Mouse (Mus musculus) embryonic facial prominence, embryonic 10.5 days (tissue): Measurements from ENCODE around the gene Hist1h2ag. TPM values are rescaled to one million over a fixed set of nuclear protein-coding genes. Genes with fewer than 3 reads are reported as not detected.
"Not testable (repeated sequence)": the region's sequence is repeated elsewhere in the genome, so short reads cannot be mapped to it uniquely, and the experiment has no call there.

ENCODE experiments used
- DNase-seq: peaks from one replicate; pipeline ENCODE4 v3.0.0-alpha.2; 2017; ENCODE audit warnings: low spot score
- H3K27ac ChIP-seq: fragments of 300-500 bp; sonication (generic); replicated peaks from 2 replicates; pipeline ENCODE4 v1.5.1; 2016; ENCODE audit warnings: mild to moderate bottlenecking
- H3K27me3 ChIP-seq: fragments of 300-500 bp; sonication (generic); replicated peaks from 2 replicates; pipeline ENCODE4 v1.6.1; 2016; ENCODE audit warnings: low read depth, mild to moderate bottlenecking; ENCODE audit not compliant: poor library complexity, severe bottlenecking
- H3K36me3 ChIP-seq: fragments of 300-500 bp; sonication (generic); replicated peaks from 2 replicates; pipeline ENCODE4 v1.6.1; 2016; ENCODE audit warnings: mild to moderate bottlenecking, moderate library complexity
- H3K4me1 ChIP-seq: fragments of 300-500 bp; sonication (generic); 2 replicates; pipeline ENCODE4 v1.6.1; 2016
- H3K4me3 ChIP-seq: fragments of 300-500 bp; sonication (generic); 2 replicates; pipeline ENCODE4 v1.5.1; 2016; ENCODE audit warnings: mild to moderate bottlenecking, moderate library complexity
- H3K9me3 ChIP-seq: fragments of 300-500 bp; sonication (generic); 2 replicates; pipeline ENCODE4 v1.6.1; 2016; ENCODE audit warnings: mild to moderate bottlenecking
- whole genome bisulfite sequencing: fragments of 180-500 bp; shearing (Covaris S2); methylation state at CpG from one replicate; pipeline ENCODE4 v1.1.7; 2016; 5-methylcytosine and 5-hydroxymethylcytosine counted together
- polyA plus RNA-seq: library from polyadenylated mRNA; unstranded; fragments of >200 nt; fragmentation: Nextera tagmentation; extraction: Ambion mirVana; gene quantifications from 2 replicates; pipeline ENCODE4 v1.2.1, GENCODE M21; 2016

The Hist1h2ag gene
- polyA plus RNA-seq, 1 experiment from 2014 or later = 75.8 TPM

DNA sequence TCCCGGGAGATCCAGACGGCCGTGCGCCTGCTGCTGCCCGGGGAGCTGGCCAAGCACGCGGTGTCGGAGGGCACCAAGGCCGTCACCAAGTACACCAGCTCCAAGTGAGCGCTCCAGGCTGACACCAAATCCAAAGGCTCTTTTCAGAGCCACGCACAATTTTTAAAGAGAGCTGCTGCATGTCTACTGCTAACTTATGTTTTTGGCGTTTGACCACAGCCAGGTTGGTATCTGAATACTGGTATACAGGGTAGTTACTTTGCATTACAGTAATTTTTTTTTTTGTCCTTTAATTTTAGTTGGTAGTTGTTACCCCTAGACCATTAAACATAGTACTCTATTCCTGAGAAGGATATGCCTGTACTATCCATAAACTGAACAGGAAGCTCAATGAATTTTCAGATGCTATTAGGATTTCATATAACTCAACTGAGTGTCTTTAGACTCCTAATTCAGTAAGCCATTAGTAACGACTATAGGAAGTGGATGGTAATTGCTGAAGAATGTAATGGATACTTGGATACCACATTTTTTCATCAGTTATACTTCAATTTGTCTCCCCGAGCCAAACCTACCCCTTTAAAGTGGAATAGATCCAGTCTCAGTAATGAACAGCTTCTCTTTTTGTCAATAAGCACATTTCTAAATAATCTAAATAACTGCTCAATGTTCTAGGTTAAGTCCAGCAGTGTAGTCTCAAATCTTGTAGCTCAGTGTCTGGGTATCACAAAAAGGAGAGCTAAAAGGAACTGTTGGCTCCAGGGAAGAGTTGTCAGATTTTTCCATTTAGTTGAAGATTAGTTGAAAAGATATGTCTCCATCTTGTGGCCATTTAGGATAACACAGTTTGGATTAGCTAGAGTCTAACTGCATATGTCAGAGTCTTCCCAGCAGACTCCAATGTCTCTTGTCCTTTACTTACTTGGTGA lies 1.0 kb upstream of the Hist1h2ag start:
- H3K9me3 ChIP-seq = no peaks in the 10 kb centered on the region
- WGBS = under 1% methylated on average over 14 of the region's 14 CpGs
- peaks cover 15% of the 10 kb centered on the region for H3K4me1 ChIP-seq
- DNase-seq = peak; percentile 46
- no peaks in the 10 kb centered on the region for H3K36me3 ChIP-seq
- peak overlapping the region; percentile 80 for H3K27ac ChIP-seq
- no peaks in the 10 kb centered on the region for H3K27me3 ChIP-seq
- H3K4me3 ChIP-seq = peak overlapping the region; percentile 57

DNA sequence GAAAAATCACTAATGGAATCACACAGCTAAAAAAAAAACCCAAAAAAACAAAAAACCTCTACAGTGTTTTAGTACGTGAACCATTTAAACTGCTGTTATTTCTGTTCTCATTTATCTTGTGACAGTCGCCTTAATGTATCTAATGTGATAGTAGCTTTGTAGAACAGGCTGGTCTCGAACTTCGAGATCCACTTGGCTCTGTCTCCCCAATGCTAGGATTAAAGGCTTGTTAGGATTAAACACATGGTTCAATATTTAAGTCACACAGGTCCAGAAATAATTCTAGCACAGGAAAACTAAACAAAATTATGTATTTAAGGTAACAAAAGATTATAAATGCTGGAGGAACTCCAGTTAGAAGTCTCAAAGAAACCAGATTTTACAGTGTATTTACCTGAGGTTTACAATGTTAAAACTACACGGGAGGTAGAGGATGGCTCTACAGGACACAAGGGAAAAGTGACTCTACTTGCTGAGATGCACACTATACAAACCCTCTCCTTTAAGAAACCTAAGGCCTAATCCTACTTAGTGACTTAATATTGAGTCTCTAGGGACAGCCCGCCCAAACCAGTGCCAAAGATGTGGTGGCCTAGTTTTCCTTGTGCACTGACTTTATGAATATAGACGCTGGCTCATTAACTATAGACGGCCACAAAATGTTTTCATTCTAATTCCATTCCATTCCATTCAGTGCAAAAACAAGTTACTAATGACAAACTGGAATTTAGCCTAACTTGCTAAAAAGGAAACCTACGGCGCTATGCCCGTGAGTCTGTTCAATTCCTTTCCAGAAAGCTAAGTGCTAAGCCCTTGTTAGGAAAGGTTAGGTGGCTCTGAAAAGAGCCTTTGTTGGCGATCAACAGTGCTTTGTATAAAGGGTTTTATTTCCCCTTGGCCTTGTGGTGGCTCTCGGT lies 835 bp downstream of the Hist1h2ag start:
- peak overlapping the region; percentile 63 for H3K4me3 ChIP-seq
- no peaks in the 10 kb centered on the region for H3K27me3 ChIP-seq
- no peaks in the 10 kb centered on the region for H3K36me3 ChIP-seq
- no peaks in the 10 kb centered on the region for H3K9me3 ChIP-seq
- H3K27ac ChIP-seq = peak overlapping the region; percentile 94
- peaks cover 15% of the 10 kb centered on the region for H3K4me1 ChIP-seq
- peak; percentile 43 for DNase-seq
- 3% methylated on average over 13 of the region's 13 CpGs for WGBS

- not testable (repeated sequence) for H3K9me3 ChIP-seq, H3K36me3 ChIP-seq, H3K27me3 ChIP-seq
- H3K27ac ChIP-seq = peak within 1 kb of the TSS; percentile 94
- peaks cover 22% of the 10 kb centered on the region for H3K4me1 ChIP-seq
- DNase-seq = peak; percentile 94
- under 1% methylated on average over 27 of the region's 27 CpGs for WGBS
- peak within 1 kb of the TSS; percentile 63 for H3K4me3 ChIP-seq
These were observed 1.6 kb downstream of the Hist1h2ag start, which contains the start of gene Hist1h4i for GRCm38 (mm10) chr13:22041142-22041536. Hist1h4i (minus strand) TSS chr13:22041362.

- peak overlapping the region; percentile 94 for H3K27ac ChIP-seq
- H3K27me3 ChIP-seq = no peaks in the 10 kb centered on the region
- WGBS = under 1% methylated on average over 24 of the region's 24 CpGs
- peak overlapping the region; percentile 63 for H3K4me3 ChIP-seq
- no peaks in the 10 kb centered on the region for H3K36me3 ChIP-seq
- peak; percentile 62 for DNase-seq
- H3K9me3 ChIP-seq = no peaks in the 10 kb centered on the region
- H3K4me1 ChIP-seq = peaks cover 22% of the 10 kb centered on the region
These were observed 2.1 kb downstream of the Hist1h2ag start for GRCm38 (mm10) chr13:22040464-22041141.

- Histone ChIP-seq H3K4me1 (peaks cover 22% of the 10 kb centered on the region), H3K27ac (peak overlapping the region; percentile 94), H3K9me3 (no peaks in the 10 kb centered on the region), H3K4me3 (peak overlapping the region; percentile 63), H3K36me3 (no peaks in the 10 kb centered on the region), H3K27me3 (no peaks in the 10 kb centered on the region)
- no peak for DNase-seq
- WGBS = 8% methylated on average over 2 of the region's 2 CpGs
These were observed 2.7 kb downstream of the Hist1h2ag start for GRCm38 (mm10) chr13:22039951-22040463.

DNA sequence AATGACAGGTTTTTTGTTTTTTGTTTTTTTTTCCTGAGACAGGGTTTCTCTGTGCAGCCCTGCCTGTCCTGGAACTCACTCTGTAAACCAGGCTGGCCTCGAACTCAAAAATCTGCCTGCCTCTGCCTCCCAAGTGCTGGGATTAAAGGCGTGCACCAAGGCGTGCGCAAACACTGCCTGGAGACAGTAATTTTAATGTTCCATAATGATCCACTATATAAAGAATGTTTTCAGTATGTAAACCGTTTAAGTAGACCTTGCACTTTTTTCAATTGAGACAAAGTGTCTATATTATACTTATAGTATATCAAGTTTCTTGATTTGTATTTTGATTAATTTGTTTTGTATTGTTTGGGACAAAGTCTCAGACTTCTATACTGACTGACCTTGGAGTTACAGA lies 3.4 kb downstream of the Hist1h2ag start:
- peak overlapping the region; percentile 63 for H3K4me3 ChIP-seq
- H3K4me1 ChIP-seq = peaks cover 20% of the 10 kb centered on the region
- no peak for DNase-seq
- no peaks in the 10 kb centered on the region for H3K36me3 ChIP-seq
- 70% methylated on average over 5 of the region's 5 CpGs for WGBS
- no peaks in the 10 kb centered on the region for H3K27me3 ChIP-seq
- H3K9me3 ChIP-seq = no peaks in the 10 kb centered on the region
- peak overlapping the region; percentile 94 for H3K27ac ChIP-seq

GRCm38 (mm10) chr13:22037415-22037814 lies 5.3 kb downstream of the Hist1h2ag start:
- H3K9me3 ChIP-seq = no peaks in the 10 kb centered on the region
- peak overlapping the region; percentile 91 for H3K27ac ChIP-seq
- no peaks in the 10 kb centered on the region for H3K36me3 ChIP-seq
- DNase-seq = no peak
- H3K27me3 ChIP-seq = no peaks in the 10 kb centered on the region
- H3K4me3 ChIP-seq = peak overlapping the region; percentile 61; the same call in 1 of the 2 replicates
- 69% methylated on average over 2 of the region's 2 CpGs for WGBS
- H3K4me1 ChIP-seq = peaks cover 31% of the 10 kb centered on the region

- Histone ChIP-seq H3K4me1 (peaks cover 28% of the 10 kb centered on the region), H3K36me3 (no peaks in the 10 kb centered on the region), H3K4me3 (peak overlapping the region; percentile 61), H3K9me3 (no peaks in the 10 kb centered on the region), H3K27me3 (no peaks in the 10 kb centered on the region), H3K27ac (peak overlapping the region; percentile 91)
- 71% methylated on average over 3 of the region's 3 CpGs for WGBS
- DNase-seq = no peak
These were observed 5.8 kb downstream of the Hist1h2ag start for GRCm38 (mm10) chr13:22036986-22037385.

DNA sequence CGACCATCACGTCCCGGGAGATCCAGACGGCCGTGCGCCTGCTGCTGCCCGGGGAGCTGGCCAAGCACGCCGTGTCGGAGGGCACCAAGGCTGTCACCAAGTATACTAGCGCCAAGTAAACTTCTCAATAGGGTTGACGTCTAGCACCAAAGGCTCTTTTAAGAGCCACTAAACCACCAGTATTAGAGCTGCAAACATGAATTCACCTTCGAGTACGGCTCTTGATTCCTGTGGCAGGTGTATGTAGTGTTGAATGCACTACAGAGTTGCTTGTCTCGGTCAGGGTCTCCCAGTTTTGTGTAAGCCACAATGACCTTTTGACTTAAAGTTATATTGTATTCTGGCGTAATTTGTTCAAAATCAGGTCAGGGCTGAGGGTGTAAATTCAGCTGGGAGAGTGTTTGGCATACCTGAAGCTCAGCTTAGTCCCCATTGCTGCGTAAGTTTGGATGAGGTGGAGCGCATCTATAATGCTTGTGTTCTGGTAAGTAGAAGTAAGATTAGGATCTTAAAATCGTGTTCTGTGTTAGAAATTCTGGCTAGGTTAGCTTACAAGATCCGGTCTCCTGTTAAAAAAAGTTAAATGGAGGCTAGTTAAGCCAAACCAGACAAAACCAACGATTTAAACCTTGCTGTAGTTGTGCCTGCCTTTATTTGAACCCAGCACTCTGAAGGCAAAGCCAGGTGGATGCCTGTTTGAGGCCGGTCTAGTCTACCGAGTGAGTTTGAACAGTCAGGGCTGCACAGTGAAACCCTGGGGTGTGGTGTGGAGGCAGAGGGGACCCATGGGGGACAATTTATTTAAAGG lies 6.4 kb downstream of the Hist1h2ag start:
- WGBS = 2% methylated on average over 22 of the region's 23 CpGs
- H3K27ac ChIP-seq = peak overlapping the region; percentile 91

GRCm38 (mm10) chr13:22035267-22036148 lies 7.2 kb downstream of the Hist1h2ag start, which contains the start of the genes Hist1h2ah and Hist1h2bk:
Hist1h2ah (minus strand) TSS chr13:22035568.
Hist1h2bk (plus strand) TSS chr13:22035870.
- under 1% methylated on average over 32 of the region's 69 CpGs for WGBS
- Histone ChIP-seq H3K27ac (peak within 1 kb of the TSS; percentile 93), H3K4me3 (peak within 1 kb of the TSS; percentile 62), H3K4me1 (peaks cover 26% of the 10 kb centered on the region)
- H3K9me3 ChIP-seq, H3K27me3 ChIP-seq, H3K36me3 ChIP-seq: not testable (repeated sequence)
- peak; percentile 87 for DNase-seq

More for the DNA sequence above, 6.4 kb downstream of the Hist1h2ag start:
- peak overlapping the region; percentile 61 for H3K4me3 ChIP-seq
- H3K27me3 ChIP-seq = no peaks in the 10 kb centered on the region
- DNase-seq = peak; percentile 63
- no peaks in the 10 kb centered on the region for H3K9me3 ChIP-seq
- peaks cover 26% of the 10 kb centered on the region for H3K4me1 ChIP-seq
- H3K36me3 ChIP-seq = no peaks in the 10 kb centered on the region
